7 mouse cellular contexts compared by ENCODE assay signal in the genomic region with DNA sequence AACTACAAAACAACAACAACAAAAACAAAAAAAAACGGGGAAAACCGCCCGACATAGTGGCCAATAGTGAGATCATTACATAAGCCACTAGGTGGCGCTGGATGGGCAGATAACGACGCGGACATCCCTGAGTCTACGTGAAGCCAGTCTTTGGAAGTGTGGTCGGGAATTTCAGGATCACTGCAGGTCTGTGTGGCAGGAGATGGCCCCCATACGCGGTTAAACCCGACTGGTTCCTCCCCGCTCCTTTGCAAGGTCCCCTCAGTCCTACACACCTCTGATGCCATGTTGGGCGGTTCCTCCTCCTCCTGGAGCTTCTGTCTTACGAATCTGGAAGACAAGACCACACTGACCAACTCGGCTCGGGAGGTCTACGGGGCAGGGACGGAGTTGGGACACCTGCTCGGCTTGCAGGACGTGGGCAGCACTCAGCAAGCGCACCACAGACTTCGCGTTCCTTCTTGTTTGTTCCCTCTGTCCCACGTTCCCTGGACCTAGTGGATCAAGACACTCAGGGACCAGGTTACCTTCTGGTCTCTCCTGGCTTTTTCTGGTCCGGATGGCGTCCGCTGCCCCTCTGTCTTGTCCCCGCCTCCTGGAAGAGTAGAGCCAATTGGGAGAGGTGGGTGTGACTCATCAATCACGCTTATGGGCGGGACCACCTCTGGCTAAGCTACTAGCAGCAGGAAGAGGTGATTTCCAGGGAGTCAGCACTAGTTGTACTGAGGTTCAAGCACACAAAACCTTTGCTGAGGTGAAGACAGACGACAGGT. TPM values are rescaled to one million over a fixed set of nuclear protein-coding genes. Genes with fewer than 3 reads are reported as not detected.
DNase-seq lines count a peak whose midpoint lies in the region; ATAC-seq lines count a peak whose summit lies in the region.

No protein-coding gene starts in this region.

- peak overlapping the region; percentile 73 for H3K27ac ChIP-seq in intestine, embryonic 16.5 days (ENCODE audit: low read length)
- H3K27ac ChIP-seq in midbrain, embryonic 11.5 days (ENCODE audit: low read depth, low read length) = no peak overlapping the region

- under 1% methylated on average over 32 of the region's 32 CpGs for WGBS in intestine, embryonic 16.5 days
- under 1% methylated on average over 32 of the region's 32 CpGs for WGBS in midbrain, embryonic 11.5 days

- peak; percentile 95 for DNase-seq in adrenal gland, adult 2 months
- peak; percentile 88 for DNase-seq in embryo, embryonic 9.5 days (ENCODE audit: extremely low spot score)
- DNase-seq in gastrocnemius, postnatal 4 days (ENCODE audit: low spot score in 2 of 2) = peak; percentile 43 to 77
- peak; percentile 65 for DNase-seq in left cerebral cortex, postnatal 36 days (ENCODE audit: low spot score in 2 of 2)
- peak; percentile 98 for DNase-seq in midbrain, embryonic 11.5 days (ENCODE audit: low spot score, missing footprints)
- peak; percentile 81 for DNase-seq in skeletal muscle tissue, adult 2 months (ENCODE audit: low read depth, low spot score)

- H3K36me3 ChIP-seq in intestine, embryonic 16.5 days (ENCODE audit: control insufficient read depth, insufficient read depth, low read length) = no peaks in the 10 kb centered on the region
- H3K36me3 ChIP-seq in midbrain, embryonic 11.5 days (ENCODE audit: control insufficient read depth, insufficient read depth, low read length) = no peaks in the 10 kb centered on the region

- peak overlapping the region; percentile 63 for H3K4me3 ChIP-seq in intestine, embryonic 16.5 days (ENCODE audit: low read length)
- H3K4me3 ChIP-seq in midbrain, embryonic 11.5 days (ENCODE audit: low read depth, low read length) = peak overlapping the region; percentile 50

- no peaks in the 10 kb centered on the region for H3K9me3 ChIP-seq in intestine, embryonic 16.5 days (ENCODE audit: control insufficient read depth, low read length)
- H3K9me3 ChIP-seq in midbrain, embryonic 11.5 days (ENCODE audit: control insufficient read depth, low read length) = no peaks in the 10 kb centered on the region

- no peaks in the 10 kb centered on the region for H3K27me3 ChIP-seq in intestine, embryonic 16.5 days (replicated peaks; ENCODE audit: control insufficient read depth, insufficient read depth, low read length)
- no peaks in the 10 kb centered on the region for H3K27me3 ChIP-seq in midbrain, embryonic 11.5 days (ENCODE audit: control insufficient read depth, insufficient read depth, low read length)

- H3K4me1 ChIP-seq in intestine, embryonic 16.5 days (ENCODE audit: control insufficient read depth, insufficient read depth, low read length) = peaks cover 6% of the 10 kb centered on the region; the same call in 1 of the 2 replicates
- H3K4me1 ChIP-seq in midbrain, embryonic 11.5 days (ENCODE audit: control insufficient read depth, insufficient read depth, low read length) = no peaks in the 10 kb centered on the region; the same call in 1 of the 2 replicates

- peak overlapping the region; percentile 68 for H3K9ac ChIP-seq in intestine, embryonic 16.5 days (ENCODE audit: low read depth, low read length)
- H3K9ac ChIP-seq in midbrain, embryonic 11.5 days (ENCODE audit: low read length) = peak overlapping the region; percentile 63

- ATAC-seq in intestine, embryonic 16.5 days = peak; percentile 95
- peak; percentile 90 for ATAC-seq in midbrain, embryonic 11.5 days (ENCODE audit: low FRiP score)

- intact Hi-C loops in left cerebral cortex, postnatal 36 days (cut with DNase I) = loop anchor here (1.0 kb wide), 1 partner anchor 115 kb away; no protein-coding TSS in a partner anchor

- H3K4me2 ChIP-seq in intestine, embryonic 16.5 days (ENCODE audit: low read depth, low read length) = peak overlapping the region; percentile 62
- H3K4me2 ChIP-seq in midbrain, embryonic 11.5 days = peak overlapping the region; percentile 76

RNA-seq across cellular contexts. Expression of a gene that starts 5.1 kb away (rescaled TPM):
- 100 to 1,000 TPM in 1 of 2 experiments, 10 to 100 TPM in 1; 92.5 to 106 TPM for total RNA-seq in adrenal gland, adult 2 months (2021)
- 74.2 and 115 TPM in 2 replicates for polyA plus RNA-seq in adrenal gland, adult 2 months (2012; rRNA removed)
- 10 to 100 TPM; 13.0 to 14.8 TPM for total RNA-seq in gastrocnemius, postnatal 4 days (2021)
- polyA plus RNA-seq in intestine, embryonic 16.5 days (2015; fragmentation: Nextera tagmentation; extraction: Ambion mirVana) = 74.1 and 89.4 TPM in 2 replicates
- 10 to 100 TPM; 17.7 to 19.9 TPM for total RNA-seq in left cerebral cortex, postnatal 36 days (2021)
- 24.2 and 30.1 TPM in 2 replicates for polyA plus RNA-seq in midbrain, embryonic 11.5 days (2014; fragmentation: Nextera tagmentation; extraction: Ambion mirVana)

RNA-seq across cellular contexts. Expression of a gene that starts 5.1 kb away (rescaled TPM):
- total RNA-seq in adrenal gland, adult 2 months (2021) = 10 to 100 TPM; 33.6 to 43.0 TPM
- 6.6 and 10.2 TPM in 2 replicates for polyA plus RNA-seq in adrenal gland, adult 2 months (2012; rRNA removed)
- 10 to 100 TPM; 14.4 to 16.3 TPM for total RNA-seq in gastrocnemius, postnatal 4 days (2021)
- polyA plus RNA-seq in intestine, embryonic 16.5 days (2015; fragmentation: Nextera tagmentation; extraction: Ambion mirVana) = 37.2 and 38.7 TPM in 2 replicates
- 10 to 100 TPM; 33.9 to 36.6 TPM for total RNA-seq in left cerebral cortex, postnatal 36 days (2021)
- 41.1 and 42.7 TPM in 2 replicates for polyA plus RNA-seq in midbrain, embryonic 11.5 days (2014; fragmentation: Nextera tagmentation; extraction: Ambion mirVana)

RNA-seq across cellular contexts. Expression of a gene that starts 21.1 kb away (rescaled TPM):
- total RNA-seq in adrenal gland, adult 2 months (2021) = 10 to 100 TPM; 42.6 to 57.1 TPM
- 35.4 and 41.9 TPM in 2 replicates for polyA plus RNA-seq in adrenal gland, adult 2 months (2012; rRNA removed)
- 10 to 100 TPM; 25.1 to 28.6 TPM for total RNA-seq in gastrocnemius, postnatal 4 days (2021)
- polyA plus RNA-seq in intestine, embryonic 16.5 days (2015; fragmentation: Nextera tagmentation; extraction: Ambion mirVana) = 110 and 131 TPM in 2 replicates
- 10 to 100 TPM; 10.5 to 11.8 TPM for total RNA-seq in left cerebral cortex, postnatal 36 days (2021)
- 31.8 and 33.9 TPM in 2 replicates for polyA plus RNA-seq in midbrain, embryonic 11.5 days (2014; fragmentation: Nextera tagmentation; extraction: Ambion mirVana)

RNA-seq across cellular contexts. Expression of a gene that starts 49.2 kb away (rescaled TPM):
- 10 to 100 TPM; 27.5 to 66.2 TPM for total RNA-seq in adrenal gland, adult 2 months (2021)
- polyA plus RNA-seq in adrenal gland, adult 2 months (2012; rRNA removed) = 39.5 and 42.4 TPM in 2 replicates
- total RNA-seq in gastrocnemius, postnatal 4 days (2021) = 10 to 100 TPM; 40.6 to 41.8 TPM
- 46.4 and 51.7 TPM in 2 replicates for polyA plus RNA-seq in intestine, embryonic 16.5 days (2015; fragmentation: Nextera tagmentation; extraction: Ambion mirVana)
- 10 to 100 TPM; 33.2 to 35.3 TPM for total RNA-seq in left cerebral cortex, postnatal 36 days (2021)
- 64.7 and 68.7 TPM in 2 replicates for polyA plus RNA-seq in midbrain, embryonic 11.5 days (2014; fragmentation: Nextera tagmentation; extraction: Ambion mirVana)

Comparison
In these comparisons a context has a peak if more than half of its experiments do, and no peak if none do; other contexts are left out.
1. RNA of a gene that starts 5.1 kb away (total RNA-seq): 92.5 to 106 TPM in adrenal gland, adult 2 months; 17.7 to 19.9 TPM in left cerebral cortex, postnatal 36 days and 13.0 to 14.8 TPM in gastrocnemius, postnatal 4 days; every median in the first group is over 4 times any median in the second.
2. Peak in every context shown above with its lines, with median percentiles within 50 percentile points of each other: DNase-seq.